Mouse (Mus musculus) cortical plate, adult 2 months (tissue): ENCODE measurements around the gene Plxdc2.

ENCODE experiments used
- CTCF ChIP-seq: fragments of 200-500 bp; IDR thresholded peaks from 2 replicates; pipeline ENCODE4 v1.5.1; 2011; ENCODE audit warnings: mild to moderate bottlenecking, control low read depth, low read length; ENCODE audit not compliant: insufficient read depth; ENCODE audit errors: extremely low read depth
- POLR2A ChIP-seq: fragments of 200-500 bp; IDR thresholded peaks from 2 replicates; pipeline ENCODE4 v1.6.1; 2011; ENCODE audit warnings: mild to moderate bottlenecking, low read length, control low read depth; ENCODE audit not compliant: insufficient read depth; ENCODE audit errors: extremely low read depth

DNA sequence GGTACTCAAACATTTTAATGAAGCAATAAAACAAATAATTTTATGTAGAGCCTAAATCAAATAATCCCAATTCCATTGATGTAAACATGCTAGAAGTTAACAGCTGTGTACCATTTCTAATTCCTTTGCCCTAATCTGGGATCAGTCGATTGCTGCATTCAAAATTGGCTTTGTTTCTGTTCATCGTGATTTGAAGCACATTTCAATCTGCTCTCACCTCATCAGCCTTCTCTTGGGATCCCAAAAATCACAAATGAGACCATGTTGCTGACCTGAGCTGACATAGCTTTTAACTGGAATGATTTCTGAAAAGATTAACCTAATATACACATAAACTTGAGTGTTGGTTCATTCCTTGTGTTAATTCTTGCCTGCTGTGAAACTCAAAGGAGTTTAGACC, 340.3 kb downstream of the Plxdc2 start:
- no peak for TF ChIP-seq CTCF
- no peak for TF ChIP-seq POLR2A
